Mouse (Mus musculus): ENCODE measurements around the gene Mast3. TPM values are rescaled to one million over a fixed set of nuclear protein-coding genes. Genes with fewer than 3 reads are reported as not detected.

The Mast3 gene
- polyA plus RNA-seq (2014; fragmentation: Nextera tagmentation; extraction: Ambion mirVana) = 10.7 and 13.2 TPM in 2 replicates

DNA sequence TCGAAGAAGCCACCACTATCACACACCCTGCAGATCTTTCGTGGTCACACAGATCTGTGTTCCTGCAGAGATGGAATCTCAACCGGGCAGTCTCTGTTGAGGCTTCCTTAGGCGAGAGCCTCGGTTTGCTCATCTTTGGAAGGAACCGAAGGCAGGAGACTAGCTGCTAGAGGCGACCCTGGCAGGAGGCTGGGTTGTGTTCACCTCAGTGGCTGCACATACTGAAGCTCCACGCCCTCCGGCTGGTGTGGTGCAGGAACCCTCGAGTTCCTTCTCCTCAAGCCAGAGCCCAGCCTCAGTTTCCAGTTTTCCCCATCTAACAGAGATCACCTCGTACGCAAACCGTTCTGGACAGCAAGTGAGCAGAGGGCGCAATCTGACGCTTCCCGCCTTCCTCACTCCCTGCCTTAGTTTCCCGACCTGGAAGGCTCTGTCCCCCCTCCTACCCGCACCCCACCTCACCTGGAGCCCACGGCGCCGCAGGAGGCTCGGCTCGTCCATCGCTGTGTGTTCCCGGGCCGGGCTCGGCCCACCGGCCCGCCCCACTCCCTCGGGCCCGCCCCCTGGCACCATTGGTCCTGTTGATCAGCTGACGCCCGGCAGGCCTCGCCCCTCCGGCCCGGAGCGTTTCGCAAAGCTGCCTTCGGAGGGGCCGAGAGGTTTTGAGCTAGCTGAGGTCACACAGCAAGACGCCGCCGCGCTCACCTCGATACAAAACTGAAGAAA lies at the start of gene Mast3:
TSS of gene Mast3 (minus strand) at position 574 of the 726 bp plus-strand sequence.
- H3K27ac ChIP-seq (ENCODE audit: low read length) = no peak within 1 kb of the TSS
- H3K4me3 ChIP-seq (ENCODE audit: low read depth, low read length) = peak within 1 kb of the TSS; percentile 44
- peaks cover 11% of the 10 kb centered on the region for H3K4me1 ChIP-seq (ENCODE audit: control insufficient read depth, insufficient read depth, low read length)
- peaks cover 12% of the 10 kb centered on the region; the same call in 1 of the 2 replicates for H3K27me3 ChIP-seq (ENCODE audit: control insufficient read depth, insufficient read depth, low read length)
- WGBS = 1% methylated on average over 45 of the region's 45 CpGs
- no peaks in the 10 kb centered on the region for H3K9me3 ChIP-seq (ENCODE audit: control insufficient read depth, low read depth, low read length)
- H3K4me2 ChIP-seq (replicated peaks; ENCODE audit: low read depth, low read length) = peak within 1 kb of the TSS; percentile 96
- H3K9ac ChIP-seq (replicated peaks; ENCODE audit: low read depth, low read length) = no peak within 1 kb of the TSS
- peak; percentile 87 for ATAC-seq (ENCODE audit: insufficient number of reproducible peaks, insufficient read depth, low FRiP score, low read depth)
- H3K36me3 ChIP-seq (ENCODE audit: control insufficient read depth, insufficient read depth, low read length) = no peaks in the 10 kb centered on the region

GRCm38 (mm10) chr8:70853863-70854262 lies 49.0 kb upstream of the Mast3 start:
- H3K4me2 ChIP-seq (replicated peaks; ENCODE audit: low read depth, low read length) = no peak overlapping the region
- no peaks in the 10 kb centered on the region for H3K9me3 ChIP-seq (ENCODE audit: control insufficient read depth, low read depth, low read length)
- H3K27me3 ChIP-seq (ENCODE audit: control insufficient read depth, insufficient read depth, low read length) = no peaks in the 10 kb centered on the region
- peaks cover 3% of the 10 kb centered on the region; the same call in 1 of the 2 replicates for H3K4me1 ChIP-seq (ENCODE audit: control insufficient read depth, insufficient read depth, low read length)
- H3K4me3 ChIP-seq (ENCODE audit: low read depth, low read length) = no peak overlapping the region
- WGBS = 81% methylated on average over 2 of the region's 2 CpGs
- no peak overlapping the region for H3K9ac ChIP-seq (replicated peaks; ENCODE audit: low read depth, low read length)
- no peak for ATAC-seq (ENCODE audit: insufficient number of reproducible peaks, insufficient read depth, low FRiP score, low read depth)
- no peak overlapping the region for H3K27ac ChIP-seq (ENCODE audit: low read length)
- H3K36me3 ChIP-seq (ENCODE audit: control insufficient read depth, insufficient read depth, low read length) = no peaks in the 10 kb centered on the region

- H3K4me2 ChIP-seq (replicated peaks; ENCODE audit: low read depth, low read length) = no peak overlapping the region
- WGBS = 87% methylated on average over 41 of the region's 41 CpGs
- H3K4me3 ChIP-seq (ENCODE audit: low read depth, low read length) = no peak overlapping the region
- H3K27me3 ChIP-seq (ENCODE audit: control insufficient read depth, insufficient read depth, low read length) = no peaks in the 10 kb centered on the region
- peaks cover 3% of the 10 kb centered on the region; the same call in 1 of the 2 replicates for H3K4me1 ChIP-seq (ENCODE audit: control insufficient read depth, insufficient read depth, low read length)
- no peaks in the 10 kb centered on the region for H3K9me3 ChIP-seq (ENCODE audit: control insufficient read depth, low read depth, low read length)
- H3K27ac ChIP-seq (ENCODE audit: low read length) = no peak overlapping the region
- H3K36me3 ChIP-seq (ENCODE audit: control insufficient read depth, insufficient read depth, low read length) = no peaks in the 10 kb centered on the region
- no peak for ATAC-seq (ENCODE audit: insufficient number of reproducible peaks, insufficient read depth, low FRiP score, low read depth)
- no peak overlapping the region for H3K9ac ChIP-seq (replicated peaks; ENCODE audit: low read depth, low read length)
These were observed 47.9 kb upstream of the Mast3 start for GRCm38 (mm10) chr8:70852595-70853231.

- Histone ChIP-seq H3K9me3 (ENCODE audit: control insufficient read depth, low read depth, low read length) (no peaks in the 10 kb centered on the region), H3K27ac (ENCODE audit: low read length) (no peak overlapping the region), H3K27me3 (ENCODE audit: control insufficient read depth, insufficient read depth, low read length) (no peaks in the 10 kb centered on the region), H3K36me3 (ENCODE audit: control insufficient read depth, insufficient read depth, low read length) (no peaks in the 10 kb centered on the region), H3K4me1 (ENCODE audit: control insufficient read depth, insufficient read depth, low read length) (no peaks in the 10 kb centered on the region), H3K4me2 (replicated peaks; ENCODE audit: low read depth, low read length) (no peak overlapping the region), H3K9ac (replicated peaks; ENCODE audit: low read depth, low read length) (0 out of 2 replicates have a peak overlapping the region, but pooled peaks have one; percentile 7), H3K4me3 (ENCODE audit: low read depth, low read length) (no peak overlapping the region)
- WGBS = 52% methylated on average over 6 of the region's 6 CpGs
- no peak; the same call in 1 of the 2 replicates for ATAC-seq (ENCODE audit: insufficient number of reproducible peaks, insufficient read depth, low FRiP score, low read depth)
These were observed 47.0 kb upstream of the Mast3 start for GRCm38 (mm10) chr8:70851837-70852236.

DNA sequence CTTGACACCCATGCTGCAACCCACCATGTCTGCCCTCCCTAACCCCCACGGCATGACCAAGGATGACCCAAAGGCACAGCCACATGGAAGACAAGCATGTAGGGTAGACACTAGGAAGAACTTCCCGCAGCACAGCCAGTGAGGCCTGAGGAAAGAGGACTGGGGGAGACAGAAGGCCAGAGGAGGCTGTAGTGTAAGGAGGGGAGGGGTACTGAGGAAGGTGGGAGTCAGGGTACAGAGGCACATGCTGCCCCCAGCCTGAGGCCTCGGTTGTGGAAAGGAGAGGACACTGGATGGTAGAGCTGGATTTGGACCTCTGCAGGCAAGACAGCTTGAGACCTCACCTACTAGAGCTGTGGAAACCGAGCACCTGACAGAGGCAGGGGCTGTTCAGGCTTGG lies 46.1 kb upstream of the Mast3 start:
- 87% methylated on average over 4 of the region's 4 CpGs for WGBS
- Histone ChIP-seq H3K9ac (replicated peaks; ENCODE audit: low read depth, low read length) (no peak overlapping the region), H3K27ac (ENCODE audit: low read length) (no peak overlapping the region), H3K4me2 (replicated peaks; ENCODE audit: low read depth, low read length) (no peak overlapping the region), H3K9me3 (ENCODE audit: control insufficient read depth, low read depth, low read length) (no peaks in the 10 kb centered on the region), H3K4me1 (ENCODE audit: control insufficient read depth, insufficient read depth, low read length) (no peaks in the 10 kb centered on the region), H3K4me3 (ENCODE audit: low read depth, low read length) (no peak overlapping the region), H3K27me3 (ENCODE audit: control insufficient read depth, insufficient read depth, low read length) (no peaks in the 10 kb centered on the region), H3K36me3 (ENCODE audit: control insufficient read depth, insufficient read depth, low read length) (no peaks in the 10 kb centered on the region)
- no peak for ATAC-seq (ENCODE audit: insufficient number of reproducible peaks, insufficient read depth, low FRiP score, low read depth)

- WGBS = 75% methylated on average over 7 of the region's 7 CpGs
- Histone ChIP-seq H3K4me3 (ENCODE audit: low read depth, low read length) (no peak overlapping the region), H3K36me3 (ENCODE audit: control insufficient read depth, insufficient read depth, low read length) (no peaks in the 10 kb centered on the region), H3K9me3 (ENCODE audit: control insufficient read depth, low read depth, low read length) (no peaks in the 10 kb centered on the region), H3K27ac (ENCODE audit: low read length) (no peak overlapping the region), H3K4me2 (replicated peaks; ENCODE audit: low read depth, low read length) (no peak overlapping the region), H3K9ac (replicated peaks; ENCODE audit: low read depth, low read length) (no peak overlapping the region), H3K4me1 (ENCODE audit: control insufficient read depth, insufficient read depth, low read length) (no peaks in the 10 kb centered on the region), H3K27me3 (ENCODE audit: control insufficient read depth, insufficient read depth, low read length) (no peaks in the 10 kb centered on the region)
- ATAC-seq (ENCODE audit: insufficient number of reproducible peaks, insufficient read depth, low FRiP score, low read depth) = no peak
These were observed 45.4 kb upstream of the Mast3 start for GRCm38 (mm10) chr8:70850132-70850845.

DNA sequence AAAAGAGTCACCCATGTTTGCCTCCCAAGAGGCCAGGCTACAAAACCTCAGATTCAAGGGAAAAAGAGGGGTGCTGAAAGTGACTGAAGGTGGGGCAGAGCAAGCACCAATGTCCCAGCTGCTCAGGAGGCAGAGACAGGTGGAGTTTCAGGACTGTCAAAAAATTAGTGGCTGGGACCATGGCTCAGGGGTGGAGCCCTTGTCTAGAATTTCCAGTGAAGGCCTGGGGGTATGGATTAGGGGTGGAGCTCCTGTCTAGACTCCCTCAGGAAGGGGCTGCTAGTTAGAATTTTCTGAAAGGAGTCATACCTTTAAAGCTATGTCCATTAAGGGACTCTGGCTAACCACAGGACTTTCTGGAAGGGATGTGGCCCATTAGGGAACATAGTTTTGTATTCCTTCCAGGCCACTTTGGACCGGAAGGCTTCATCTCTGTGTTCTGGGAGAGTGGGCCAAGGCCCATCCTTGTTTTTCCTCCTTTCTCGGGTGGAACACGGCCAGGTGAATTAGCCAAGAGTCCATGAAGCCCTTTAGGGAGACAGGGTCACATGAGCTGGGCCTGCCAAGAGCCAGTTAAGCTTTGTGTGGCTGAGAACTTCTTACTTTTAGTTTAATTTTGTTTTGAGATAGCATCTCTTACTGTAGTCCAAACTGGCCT lies 44.6 kb upstream of the Mast3 start:
- no peak for ATAC-seq (ENCODE audit: insufficient number of reproducible peaks, insufficient read depth, low FRiP score, low read depth)
- WGBS = 85% methylated on average over 3 of the region's 3 CpGs

More for the DNA sequence above, 44.6 kb upstream of the Mast3 start:
- no peaks in the 10 kb centered on the region for H3K9me3 ChIP-seq (ENCODE audit: control insufficient read depth, low read depth, low read length)
- no peak overlapping the region for H3K27ac ChIP-seq (ENCODE audit: low read length)
- H3K4me2 ChIP-seq (replicated peaks; ENCODE audit: low read depth, low read length) = no peak overlapping the region
- H3K4me3 ChIP-seq (ENCODE audit: low read depth, low read length) = no peak overlapping the region
- H3K9ac ChIP-seq (replicated peaks; ENCODE audit: low read depth, low read length) = no peak overlapping the region
- H3K36me3 ChIP-seq (ENCODE audit: control insufficient read depth, insufficient read depth, low read length) = no peaks in the 10 kb centered on the region
- no peaks in the 10 kb centered on the region for H3K4me1 ChIP-seq (ENCODE audit: control insufficient read depth, insufficient read depth, low read length)
- H3K27me3 ChIP-seq (ENCODE audit: control insufficient read depth, insufficient read depth, low read length) = no peaks in the 10 kb centered on the region
